Mouse (Mus musculus): ENCODE data around the gene Lum. TPM values are rescaled to one million over a fixed set of nuclear protein-coding genes. Genes with fewer than 3 reads are reported as not detected.

Lum gene
- polyA plus RNA-seq, 1 experiment = not detected

DNA sequence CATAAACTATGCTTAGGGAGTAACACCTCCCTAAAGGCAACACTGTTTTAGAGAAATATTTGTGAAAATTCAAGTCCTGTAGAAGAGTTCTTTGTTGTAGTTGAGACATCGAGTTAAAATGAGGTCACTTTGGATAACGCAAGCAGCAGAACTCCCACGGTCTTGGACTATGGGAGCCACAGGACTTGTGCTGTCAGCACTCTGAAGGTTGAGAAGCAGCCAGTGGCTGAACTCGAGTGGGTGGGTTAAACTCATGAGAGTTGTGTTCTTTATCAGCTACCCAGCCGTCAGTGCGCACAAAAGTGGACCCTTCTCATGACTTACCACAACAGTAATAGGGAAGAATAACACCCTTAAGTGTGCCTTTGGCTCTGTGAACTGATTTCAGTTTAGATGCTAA lies 24.6 kb downstream of the Lum start:
- no peak for TF ChIP-seq MYOG (IDR thresholded peaks at IDR 0.05; ENCODE audit: control insufficient read depth, extremely low read depth, insufficient read length)
- TF ChIP-seq MAX (IDR thresholded peaks at IDR 0.05) = no peak
- TF ChIP-seq USF1 (IDR thresholded peaks at IDR 0.05; ENCODE audit: low read depth) = no peak
- no peak for TF ChIP-seq FOSL1 (IDR thresholded peaks at IDR 0.05; ENCODE audit: insufficient read depth, low read length, poor library complexity, severe bottlenecking)
- TF ChIP-seq CTCF (IDR thresholded peaks at IDR 0.05; ENCODE audit: control insufficient read depth, insufficient read depth, insufficient read length) = no peak
- TF ChIP-seq CEBPB (IDR thresholded peaks at IDR 0.05; ENCODE audit: low read depth) = no peak
- TF ChIP-seq MYOD1 (IDR thresholded peaks at IDR 0.05; ENCODE audit: control insufficient read depth, insufficient read length, low read depth) = no peak
- Histone ChIP-seq H3K27me3 (ENCODE audit: control insufficient read depth, insufficient read depth, insufficient read length) (no peaks in the 10 kb centered on the region), H3K79me2 (ENCODE audit: control insufficient read depth, insufficient read depth) (no peaks in the 10 kb centered on the region), H3K79me3 (ENCODE audit: low read depth) (no peaks in the 10 kb centered on the region), H3K4me3 (ENCODE audit: insufficient read depth, poor library complexity, severe bottlenecking) (no peak overlapping the region), H3K36me3 (ENCODE audit: control insufficient read depth, insufficient read depth) (no peaks in the 10 kb centered on the region), H3ac (ENCODE audit: control insufficient read depth, insufficient read length, low read depth) (no peak overlapping the region)

DNA sequence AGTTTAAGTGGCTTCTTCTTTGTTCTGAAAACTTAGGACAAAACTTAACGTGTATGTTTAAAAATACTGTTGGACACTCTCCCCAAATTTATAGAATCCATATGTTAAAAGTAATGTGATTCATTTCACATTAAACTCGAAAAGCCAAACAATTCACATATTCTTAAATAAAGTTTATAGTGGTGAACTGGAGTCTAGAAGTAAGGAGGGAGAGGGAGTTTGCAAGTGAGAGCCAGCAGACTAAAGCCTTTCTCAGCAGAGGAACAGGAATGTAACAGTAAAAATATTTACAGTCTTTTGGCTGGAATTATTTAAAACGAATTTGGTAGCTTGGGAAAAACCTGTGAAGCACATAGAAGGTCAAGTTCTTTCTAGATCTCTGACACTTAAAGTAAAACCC lies 26.1 kb downstream of the Lum start:
- Histone ChIP-seq H3K27me3 (ENCODE audit: control insufficient read depth, insufficient read depth, insufficient read length) (no peaks in the 10 kb centered on the region), H3K79me2 (ENCODE audit: control insufficient read depth, insufficient read depth) (no peaks in the 10 kb centered on the region), H3ac (ENCODE audit: control insufficient read depth, insufficient read length, low read depth) (no peak overlapping the region), H3K36me3 (ENCODE audit: control insufficient read depth, insufficient read depth) (no peaks in the 10 kb centered on the region), H3K4me3 (ENCODE audit: insufficient read depth, poor library complexity, severe bottlenecking) (no peak overlapping the region), H3K79me3 (ENCODE audit: low read depth) (no peaks in the 10 kb centered on the region)
- TF ChIP-seq FOSL1 (IDR thresholded peaks at IDR 0.05; ENCODE audit: insufficient read depth, low read length, poor library complexity, severe bottlenecking) (no peak), CEBPB (IDR thresholded peaks at IDR 0.05; ENCODE audit: low read depth) (no peak), MAX (IDR thresholded peaks at IDR 0.05) (no peak), MYOD1 (IDR thresholded peaks at IDR 0.05; ENCODE audit: control insufficient read depth, insufficient read length, low read depth) (no peak), CTCF (IDR thresholded peaks at IDR 0.05; ENCODE audit: control insufficient read depth, insufficient read depth, insufficient read length) (no peak), MYOG (IDR thresholded peaks at IDR 0.05; ENCODE audit: control insufficient read depth, extremely low read depth, insufficient read length) (no peak), USF1 (IDR thresholded peaks at IDR 0.05; ENCODE audit: low read depth) (no peak)

DNA sequence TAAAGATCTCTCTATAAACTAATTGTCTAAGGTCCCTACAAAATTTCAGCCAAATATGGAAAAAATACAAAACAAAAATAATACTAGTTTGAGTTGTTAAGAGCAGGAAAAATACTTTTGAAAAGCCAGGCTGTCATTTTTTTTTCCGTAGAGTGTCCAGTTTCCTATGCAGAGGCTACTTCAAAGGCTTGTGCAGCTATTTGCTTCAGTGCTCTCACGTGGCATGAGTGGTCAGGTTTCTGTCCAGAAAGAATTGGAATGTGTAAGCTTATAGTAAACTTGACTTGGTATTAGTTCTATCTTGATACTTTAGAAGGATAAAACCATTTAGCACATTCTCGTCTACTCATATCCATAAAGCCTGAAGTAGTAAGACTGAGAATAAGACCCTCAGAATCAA lies 26.8 kb downstream of the Lum start:
- no peak for TF ChIP-seq USF1 (IDR thresholded peaks at IDR 0.05; ENCODE audit: low read depth)
- TF ChIP-seq MAX (IDR thresholded peaks at IDR 0.05) = no peak
- no peak for TF ChIP-seq CEBPB (IDR thresholded peaks at IDR 0.05; ENCODE audit: low read depth)
- TF ChIP-seq CTCF (IDR thresholded peaks at IDR 0.05; ENCODE audit: control insufficient read depth, insufficient read depth, insufficient read length) = no peak
- TF ChIP-seq MYOG (IDR thresholded peaks at IDR 0.05; ENCODE audit: control insufficient read depth, extremely low read depth, insufficient read length) = no peak
- TF ChIP-seq FOSL1 (IDR thresholded peaks at IDR 0.05; ENCODE audit: insufficient read depth, low read length, poor library complexity, severe bottlenecking) = no peak
- no peak for TF ChIP-seq MYOD1 (IDR thresholded peaks at IDR 0.05; ENCODE audit: control insufficient read depth, insufficient read length, low read depth)
- H3K79me3 ChIP-seq (ENCODE audit: low read depth) = no peaks in the 10 kb centered on the region
- no peaks in the 10 kb centered on the region for H3K27me3 ChIP-seq (ENCODE audit: control insufficient read depth, insufficient read depth, insufficient read length)
- no peaks in the 10 kb centered on the region for H3K36me3 ChIP-seq (ENCODE audit: control insufficient read depth, insufficient read depth)
- no peak overlapping the region for H3ac ChIP-seq (ENCODE audit: control insufficient read depth, insufficient read length, low read depth)
- no peaks in the 10 kb centered on the region for H3K79me2 ChIP-seq (ENCODE audit: control insufficient read depth, insufficient read depth)
- H3K4me3 ChIP-seq (ENCODE audit: insufficient read depth, poor library complexity, severe bottlenecking) = no peak overlapping the region

DNA sequence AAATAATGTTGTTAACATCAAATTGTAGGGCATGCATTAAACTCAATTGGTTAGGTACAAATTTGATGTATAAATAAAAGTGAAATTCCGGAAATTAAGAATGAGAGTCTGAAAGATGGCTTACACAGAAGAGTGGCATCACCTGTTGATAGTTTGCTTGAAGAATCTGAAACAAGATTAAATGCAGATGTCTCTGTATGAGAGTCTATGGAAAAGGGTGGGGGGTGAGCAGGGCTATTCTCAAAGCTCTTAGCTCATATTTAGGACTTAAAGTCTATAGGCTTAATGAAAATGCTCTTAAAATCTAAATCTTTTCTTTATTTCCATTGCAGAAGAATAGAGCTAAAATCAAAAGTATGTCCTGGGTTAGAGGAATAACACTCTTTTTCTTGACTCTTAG lies 30.8 kb downstream of the Lum start:
- H3K79me3 ChIP-seq (ENCODE audit: low read depth) = no peaks in the 10 kb centered on the region
- no peaks in the 10 kb centered on the region for H3K27me3 ChIP-seq (ENCODE audit: control insufficient read depth, insufficient read depth, insufficient read length)
- H3K36me3 ChIP-seq (ENCODE audit: control insufficient read depth, insufficient read depth) = no peaks in the 10 kb centered on the region
- H3K4me3 ChIP-seq (ENCODE audit: insufficient read depth, poor library complexity, severe bottlenecking) = no peak overlapping the region
- H3ac ChIP-seq (ENCODE audit: control insufficient read depth, insufficient read length, low read depth) = no peak overlapping the region
- no peaks in the 10 kb centered on the region for H3K79me2 ChIP-seq (ENCODE audit: control insufficient read depth, insufficient read depth)
- TF ChIP-seq CEBPB (IDR thresholded peaks at IDR 0.05; ENCODE audit: low read depth) (no peak), CTCF (IDR thresholded peaks at IDR 0.05; ENCODE audit: control insufficient read depth, insufficient read depth, insufficient read length) (no peak), FOSL1 (IDR thresholded peaks at IDR 0.05; ENCODE audit: insufficient read depth, low read length, poor library complexity, severe bottlenecking) (no peak), USF1 (IDR thresholded peaks at IDR 0.05; ENCODE audit: low read depth) (no peak), MYOG (IDR thresholded peaks at IDR 0.05; ENCODE audit: control insufficient read depth, extremely low read depth, insufficient read length) (no peak), MYOD1 (IDR thresholded peaks at IDR 0.05; ENCODE audit: control insufficient read depth, insufficient read length, low read depth) (no peak), MAX (IDR thresholded peaks at IDR 0.05) (no peak)

DNA sequence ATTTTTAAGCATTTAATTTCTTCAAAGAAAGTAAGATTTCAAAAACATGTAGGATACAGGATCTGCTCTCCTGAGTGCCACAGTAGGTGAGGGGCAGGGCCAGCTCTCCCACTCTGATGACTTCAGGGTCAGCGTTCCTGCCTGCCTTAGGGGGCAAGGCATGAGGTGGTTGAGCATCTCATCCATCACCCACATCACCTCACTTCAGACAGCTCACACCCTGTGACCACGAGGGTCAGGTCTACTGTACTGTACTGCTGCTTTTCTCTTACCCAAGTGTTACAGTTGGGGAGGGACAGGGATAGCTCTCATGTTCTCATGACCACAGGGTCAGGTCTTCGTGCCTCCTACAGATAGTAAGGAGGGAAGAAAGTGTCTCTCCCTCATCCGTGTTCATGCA lies 36.8 kb downstream of the Lum start:
- TF ChIP-seq MAX (IDR thresholded peaks at IDR 0.05) = no peak
- no peak for TF ChIP-seq USF1 (IDR thresholded peaks at IDR 0.05; ENCODE audit: low read depth)
- TF ChIP-seq MYOD1 (IDR thresholded peaks at IDR 0.05; ENCODE audit: control insufficient read depth, insufficient read length, low read depth) = no peak
- no peak for TF ChIP-seq CEBPB (IDR thresholded peaks at IDR 0.05; ENCODE audit: low read depth)
- no peak for TF ChIP-seq MYOG (IDR thresholded peaks at IDR 0.05; ENCODE audit: control insufficient read depth, extremely low read depth, insufficient read length)
- no peak for TF ChIP-seq CTCF (IDR thresholded peaks at IDR 0.05; ENCODE audit: control insufficient read depth, insufficient read depth, insufficient read length)
- TF ChIP-seq FOSL1 (IDR thresholded peaks at IDR 0.05; ENCODE audit: insufficient read depth, low read length, poor library complexity, severe bottlenecking) = no peak
- Histone ChIP-seq H3K36me3 (ENCODE audit: control insufficient read depth, insufficient read depth) (no peaks in the 10 kb centered on the region), H3K4me3 (ENCODE audit: insufficient read depth, poor library complexity, severe bottlenecking) (no peak overlapping the region), H3K79me2 (ENCODE audit: control insufficient read depth, insufficient read depth) (no peaks in the 10 kb centered on the region), H3K27me3 (ENCODE audit: control insufficient read depth, insufficient read depth, insufficient read length) (no peaks in the 10 kb centered on the region), H3ac (ENCODE audit: control insufficient read depth, insufficient read length, low read depth) (no peak overlapping the region), H3K79me3 (ENCODE audit: low read depth) (no peaks in the 10 kb centered on the region)

DNA sequence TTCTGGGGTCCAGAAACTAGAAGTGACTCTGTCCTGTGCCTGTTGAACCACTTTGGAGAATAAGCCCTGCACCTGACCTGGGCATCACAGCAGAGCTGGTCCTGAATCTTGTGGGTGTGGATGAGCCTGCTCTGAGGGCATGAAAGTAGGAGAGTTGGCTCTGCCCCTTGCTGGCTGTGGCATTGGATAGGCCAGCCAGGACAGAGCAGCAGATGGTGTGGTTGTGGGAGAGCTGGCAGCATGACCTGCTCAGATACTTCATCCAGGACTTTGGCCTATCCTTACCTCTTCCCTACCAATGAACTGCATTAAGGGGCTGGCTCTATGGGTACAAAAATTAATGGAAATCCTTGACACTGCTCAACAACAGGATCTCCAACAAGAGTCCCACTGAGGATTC lies 38.3 kb downstream of the Lum start:
- no peak for TF ChIP-seq CEBPB (IDR thresholded peaks at IDR 0.05; ENCODE audit: low read depth)
- no peak for TF ChIP-seq MAX (IDR thresholded peaks at IDR 0.05)
- TF ChIP-seq CTCF (IDR thresholded peaks at IDR 0.05; ENCODE audit: control insufficient read depth, insufficient read depth, insufficient read length) = no peak
- no peak for TF ChIP-seq MYOD1 (IDR thresholded peaks at IDR 0.05; ENCODE audit: control insufficient read depth, insufficient read length, low read depth)
- no peak for TF ChIP-seq MYOG (IDR thresholded peaks at IDR 0.05; ENCODE audit: control insufficient read depth, extremely low read depth, insufficient read length)
- TF ChIP-seq FOSL1 (IDR thresholded peaks at IDR 0.05; ENCODE audit: insufficient read depth, low read length, poor library complexity, severe bottlenecking) = no peak
- TF ChIP-seq USF1 (IDR thresholded peaks at IDR 0.05; ENCODE audit: low read depth) = no peak

More for the DNA sequence above, 38.3 kb downstream of the Lum start:
- no peaks in the 10 kb centered on the region for H3K27me3 ChIP-seq (ENCODE audit: control insufficient read depth, insufficient read depth, insufficient read length)
- H3K79me3 ChIP-seq (ENCODE audit: low read depth) = no peaks in the 10 kb centered on the region
- H3K36me3 ChIP-seq (ENCODE audit: control insufficient read depth, insufficient read depth) = no peaks in the 10 kb centered on the region
- H3K4me3 ChIP-seq (ENCODE audit: insufficient read depth, poor library complexity, severe bottlenecking) = no peak overlapping the region
- no peaks in the 10 kb centered on the region for H3K79me2 ChIP-seq (ENCODE audit: control insufficient read depth, insufficient read depth)
- H3ac ChIP-seq (ENCODE audit: control insufficient read depth, insufficient read length, low read depth) = no peak overlapping the region
